ENCODE assay signal across 8 mouse cellular contexts in the genomic region with DNA sequence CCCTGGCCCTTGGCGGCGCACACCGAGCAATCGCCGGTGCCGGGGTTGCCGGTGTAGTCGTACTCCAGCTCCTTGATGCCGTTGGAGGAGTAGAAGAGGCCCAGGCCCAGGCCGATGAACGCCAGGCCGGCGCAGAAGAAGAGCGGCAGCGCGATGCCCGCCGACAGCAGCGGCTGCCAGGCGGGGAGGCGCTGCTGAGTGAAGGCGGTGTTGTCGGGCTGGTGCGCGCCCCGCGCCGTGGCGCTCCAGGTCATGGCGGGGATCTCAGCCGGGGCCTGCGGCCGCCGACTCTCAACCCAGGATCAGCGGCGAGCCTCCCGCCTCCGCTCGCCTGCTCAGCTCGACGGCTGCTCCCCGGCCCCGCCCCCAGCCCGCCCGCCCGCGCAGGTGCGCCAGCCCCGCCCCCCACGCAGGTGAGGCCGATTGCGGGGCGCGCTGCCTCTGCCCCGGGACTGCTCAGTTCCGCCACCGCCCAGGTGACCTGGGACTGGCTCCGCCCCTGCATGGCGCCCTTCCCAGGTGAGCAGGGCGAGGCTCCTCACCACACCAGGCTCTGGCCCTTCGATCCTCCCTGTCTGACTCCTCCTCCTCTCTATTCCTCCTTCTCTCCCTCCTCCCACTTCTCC. TPM values are rescaled to one million over a fixed set of nuclear protein-coding genes. Genes with fewer than 3 reads are reported as not detected.
DNase-seq lines count a peak whose midpoint lies in the region; ATAC-seq and TF ChIP-seq lines count a peak whose summit lies in the region.

A gene (minus strand): TSS at position 307 of the 626 bp plus-strand sequence.

- H3K4me1 ChIP-seq in thymus, adult 2 months (replicated peaks; ENCODE audit: control insufficient read depth, insufficient read depth, low read length): peaks cover 11% of the 10 kb centered on the region
- peaks cover 4% of the 10 kb centered on the region; the same call in 1 of the 2 replicates for H3K4me1 ChIP-seq in heart, embryonic 16.5 days (ENCODE audit: control insufficient read depth, insufficient read depth, low read length)
- H3K4me1 ChIP-seq in limb, embryonic 10.5 days: peaks cover 64% of the 10 kb centered on the region
- 0 out of 2 replicates have a peak, but pooled peaks cover 8% of the 10 kb centered on the region for H3K4me1 ChIP-seq in midbrain, embryonic 14.5 days (ENCODE audit: control insufficient read depth, insufficient read depth, low read length)

- intact Hi-C loops in left cerebral cortex, postnatal 4 days (cut with DNase I): no loop called here

- DNase-seq in thymus, adult 2 months: no peak
- DNase-seq in thymus, postnatal 10 days (ENCODE audit: low spot score in 2 of 2): no peak
- DNase-seq in limb, embryonic 10.5 days (ENCODE audit: low spot score): peak; percentile 76
- peak; percentile 50 for DNase-seq in midbrain, embryonic 14.5 days
- peak; percentile 88 for DNase-seq in yolk sac, embryonic 10.5 days (ENCODE audit: low spot score)
- DNase-seq in cerebellum, postnatal 14 days: no peak
- DNase-seq in left cerebral cortex, postnatal 4 days: no peak

- peak within 1 kb of the TSS; percentile 23 for H3K9ac ChIP-seq in heart, embryonic 16.5 days (ENCODE audit: low read length)
- H3K9ac ChIP-seq in midbrain, embryonic 14.5 days (replicated peaks; ENCODE audit: low read length): no peak within 1 kb of the TSS

- H3K9me3 ChIP-seq in heart, embryonic 16.5 days (replicated peaks; ENCODE audit: control insufficient read depth, low read length): no peaks in the 10 kb centered on the region
- H3K9me3 ChIP-seq in limb, embryonic 10.5 days (replicated peaks): no peaks in the 10 kb centered on the region
- no peaks in the 10 kb centered on the region for H3K9me3 ChIP-seq in midbrain, embryonic 14.5 days (ENCODE audit: control insufficient read depth, low read length)

- no peak for TF ChIP-seq CTCF in thymus, adult 2 months (IDR thresholded peaks at IDR 0.05; ENCODE audit: borderline replicate concordance, control insufficient read depth, extremely low read depth, insufficient read depth, low read length, poor library complexity)

- H3K27me3 ChIP-seq in thymus, adult 2 months (ENCODE audit: control insufficient read depth, insufficient read depth, low read length): peaks cover 12% of the 10 kb centered on the region; the same call in 1 of the 2 replicates
- peaks cover 67% of the 10 kb centered on the region for H3K27me3 ChIP-seq in heart, embryonic 16.5 days (ENCODE audit: control insufficient read depth, insufficient read depth, low read length)
- peaks cover 94% of the 10 kb centered on the region for H3K27me3 ChIP-seq in limb, embryonic 10.5 days (ENCODE audit: low read depth, poor library complexity, severe bottlenecking)
- peaks cover 77% of the 10 kb centered on the region for H3K27me3 ChIP-seq in midbrain, embryonic 14.5 days (ENCODE audit: control insufficient read depth, insufficient read depth, low read length)

- peak; percentile 51 for ATAC-seq in heart, embryonic 16.5 days (replicated peaks; ENCODE audit: extremely low read depth, insufficient read depth, low FRiP score)
- ATAC-seq in midbrain, embryonic 14.5 days (ENCODE audit: low FRiP score, low TSS enrichment): peak; percentile 34; the same call in 1 of the 2 replicates

- no peaks in the 10 kb centered on the region for H3K36me3 ChIP-seq in thymus, adult 2 months (ENCODE audit: control insufficient read depth, insufficient read depth, low read length)
- H3K36me3 ChIP-seq in heart, embryonic 16.5 days (ENCODE audit: control insufficient read depth, insufficient read depth): no peaks in the 10 kb centered on the region
- H3K36me3 ChIP-seq in limb, embryonic 10.5 days: no peaks in the 10 kb centered on the region
- H3K36me3 ChIP-seq in midbrain, embryonic 14.5 days (ENCODE audit: control insufficient read depth, insufficient read depth, low read length): no peaks in the 10 kb centered on the region

- H3K4me3 ChIP-seq in thymus, adult 2 months (ENCODE audit: control insufficient read depth, insufficient read depth, low read length): peak within 1 kb of the TSS; percentile 40
- peak within 1 kb of the TSS; percentile 46 for H3K4me3 ChIP-seq in heart, embryonic 16.5 days (ENCODE audit: low read length)
- H3K4me3 ChIP-seq in limb, embryonic 10.5 days: peak within 1 kb of the TSS; percentile 59
- H3K4me3 ChIP-seq in midbrain, embryonic 14.5 days (replicated peaks; ENCODE audit: low read depth, low read length): peak within 1 kb of the TSS; percentile 35

- H3K4me2 ChIP-seq in heart, embryonic 16.5 days (ENCODE audit: low read depth, low read length): peak within 1 kb of the TSS; percentile 64
- H3K4me2 ChIP-seq in midbrain, embryonic 14.5 days (ENCODE audit: low read length): peak within 1 kb of the TSS; percentile 53

- no peak for TF ChIP-seq POLR2A in thymus, adult 2 months (IDR thresholded peaks at IDR 0.05; ENCODE audit: control insufficient read depth, extremely low read depth, insufficient read depth, low read length, poor library complexity)

- WGBS in thymus, adult 2 months: 9% methylated on average over 59 of the region's 61 CpGs
- WGBS in heart, embryonic 16.5 days: 4% methylated on average over 54 of the region's 61 CpGs
- WGBS in limb, embryonic 10.5 days: 3% methylated on average over 61 of the region's 61 CpGs
- WGBS in midbrain, embryonic 14.5 days: 2% methylated on average over 55 of the region's 61 CpGs

- H3K27ac ChIP-seq in thymus, adult 2 months (ENCODE audit: control insufficient read depth, insufficient read depth, low read length): no peak within 1 kb of the TSS
- no peak within 1 kb of the TSS for H3K27ac ChIP-seq in heart, embryonic 16.5 days (ENCODE audit: low read length)
- peak within 1 kb of the TSS; percentile 86 for H3K27ac ChIP-seq in limb, embryonic 10.5 days
- no peak within 1 kb of the TSS for H3K27ac ChIP-seq in midbrain, embryonic 14.5 days (replicated peaks; ENCODE audit: low read depth, low read length)

RNA-seq across cellular contexts. Expression of the gene that starts here (rescaled TPM):
- polyA plus RNA-seq in thymus, adult 2 months (2012; rRNA removed): 4.1 and 4.3 TPM in 2 replicates
- 1.9 and 3.0 TPM in 2 replicates for polyA plus RNA-seq in heart, embryonic 16.5 days (2015; fragmentation: Nextera tagmentation; extraction: Ambion mirVana)
- 9.1 and 15.7 TPM in 2 replicates for polyA plus RNA-seq in limb, embryonic 10.5 days (2016; fragmentation: Nextera tagmentation; extraction: Ambion mirVana)
- polyA plus RNA-seq in midbrain, embryonic 14.5 days (2014; fragmentation: Nextera tagmentation; extraction: Ambion mirVana): 0.16 TPM in 1 of 2 replicates, not detected in the other
- total RNA-seq in left cerebral cortex, postnatal 4 days (2021): under 1 TPM; 0.28 to 0.42 TPM

Comparison
In these comparisons a context has a peak if more than half of its experiments do, and no peak if none do; other contexts are left out.
1. Peak in DNase-seq, ATAC-seq, H3K4me3 ChIP-seq and H3K4me2 ChIP-seq in midbrain, embryonic 14.5 days; RNA of the gene not detected or under 1 TPM.
2. DNase-seq: peak in limb, embryonic 10.5 days (single experiment) and yolk sac, embryonic 10.5 days (single experiment); none in thymus, adult 2 months (single experiment), thymus, postnatal 10 days (0 of 2), cerebellum, postnatal 14 days (0 of 2) and left cerebral cortex, postnatal 4 days (single experiment).
3. Peak in every context shown above with its lines, with median percentiles within 50 percentile points of each other: H3K4me3 ChIP-seq.